Mouse (Mus musculus) gastrocnemius, adult 2 months (tissue): ENCODE data around the gene Smtnl1. TPM values are rescaled to one million over a fixed set of nuclear protein-coding genes. Genes with fewer than 3 reads are reported as not detected.
"Not testable (repeated sequence)": the region's sequence is repeated elsewhere in the genome, so short reads cannot be mapped to it uniquely, and the experiment has no call there.

ENCODE experiments used
- DNase-seq: peaks from one replicate; pipeline ENCODE4 v3.0.0; 2022
- H3K27ac ChIP-seq: fragments of 200-600 bp; 2 replicates; pipeline ENCODE4 v1.8.1; 2022; ENCODE audit warnings: mild to moderate bottlenecking
- H3K4me3 ChIP-seq: fragments of 200-600 bp; 2 replicates; pipeline ENCODE4 v1.8.1; 2022; ENCODE audit warnings: mild to moderate bottlenecking, moderate library complexity
- CTCF ChIP-seq: fragments of 200-600 bp; IDR thresholded peaks from 2 replicates; pipeline ENCODE4 v1.8.1; 2022; ENCODE audit warnings: antibody characterized with exemption, mild to moderate bottlenecking, moderate library complexity
- intact Hi-C: fragments of 180-260 bp; cut with DNase I; formaldehyde crosslinking; loops from one replicate; pipeline ENCODE4 v1.15.1; 2025
- total RNA-seq, 2 experiments: library from RNA; stranded (reverse); gene quantifications; 2 replicates each; pipeline ENCODE4 v1.2.3; 2021

The Smtnl1 gene
- total RNA-seq, 2 experiments from 2014 or later = 53.0 to 125 TPM

- peak overlapping the region; percentile 46 for H3K4me3 ChIP-seq
- peak; percentile 96 for TF ChIP-seq CTCF
- peak; percentile 91 for DNase-seq
- intact Hi-C loops = loop anchor here (1.0 to 5.0 kb wide), 3 partner anchors 23 to 58 kb away; no protein-coding TSS in a partner anchor
- peak overlapping the region; percentile 88 for H3K27ac ChIP-seq
Measured at GRCm38 (mm10) chr2:84831666-84832391, 9.4 kb upstream of the Smtnl1 start.

GRCm38 (mm10) chr2:84827283-84827920, 5.0 kb upstream of the Smtnl1 start:
- TF ChIP-seq CTCF = no peak
- intact Hi-C loops = no loop called here
- DNase-seq = no peak
- peak overlapping the region; percentile 91 for H3K27ac ChIP-seq
- peak overlapping the region; percentile 79 for H3K4me3 ChIP-seq

GRCm38 (mm10) chr2:84826488-84827282, 4.2 kb upstream of the Smtnl1 start, which contains the start of gene Timm10:
Gene Timm10 (plus strand): TSS chr2:84826997.
- TF ChIP-seq CTCF = no peak
- DNase-seq = peak; percentile 89
- H3K27ac ChIP-seq = peak within 1 kb of the TSS; percentile 91
- peak within 1 kb of the TSS; percentile 79 for H3K4me3 ChIP-seq
- intact Hi-C loops = no loop called here

GRCm38 (mm10) chr2:84823237-84823636, 785 bp upstream of the Smtnl1 start:
- H3K27ac ChIP-seq = peak overlapping the region; percentile 90; the same call in 1 of the 2 replicates
- DNase-seq = no peak
- no peak overlapping the region for H3K4me3 ChIP-seq
- no peak for TF ChIP-seq CTCF
- intact Hi-C loops = no loop called here

- no peak for TF ChIP-seq CTCF
- H3K27ac ChIP-seq = peak overlapping the region; percentile 90
- peak; percentile 45 for DNase-seq
- intact Hi-C loops = no loop called here
- H3K4me3 ChIP-seq = peak overlapping the region; percentile 60
Measured at GRCm38 (mm10) chr2:84819861-84820260, 2.6 kb downstream of the Smtnl1 start.

GRCm38 (mm10) chr2:84812676-84813075, 9.8 kb downstream of the Smtnl1 start:
- no peak for TF ChIP-seq CTCF
- Histone ChIP-seq H3K27ac (no peak overlapping the region), H3K4me3 (no peak overlapping the region)
- intact Hi-C loops = loop anchor here (5.0 kb wide), 1 partner anchor 140 kb away; the partner anchor contains the start of gene Selenoh
- DNase-seq = no peak

GRCm38 (mm10) chr2:84811880-84812279, 10.6 kb downstream of the Smtnl1 start:
- Histone ChIP-seq H3K27ac (no peak overlapping the region), H3K4me3 (no peak overlapping the region)
- DNase-seq = no peak
- no peak for TF ChIP-seq CTCF
- intact Hi-C loops = loop anchor here (5.0 kb wide), 1 partner anchor 140 kb away; the partner anchor contains the start of gene Selenoh

GRCm38 (mm10) chr2:84810886-84811577, 11.4 kb downstream of the Smtnl1 start:
- Histone ChIP-seq H3K4me3 (peak overlapping the region; percentile 71), H3K27ac (peak overlapping the region; percentile 58)
- peak; percentile 88 for DNase-seq
- intact Hi-C loops = loop anchor here (5.0 kb wide), 1 partner anchor 139 kb away; the partner anchor contains the start of gene Selenoh
- peak; percentile 92 for TF ChIP-seq CTCF

GRCm38 (mm10) chr2:84810526-84810885, 11.9 kb downstream of the Smtnl1 start:
- peak overlapping the region; percentile 71 for H3K4me3 ChIP-seq
- H3K27ac ChIP-seq = peak overlapping the region; percentile 58
- DNase-seq = no peak
- intact Hi-C loops = loop anchor here (5.0 kb wide), 1 partner anchor 138 kb away; the partner anchor contains the start of gene Selenoh
- no peak for TF ChIP-seq CTCF

GRCm38 (mm10) chr2:84809330-84809729, 13.1 kb downstream of the Smtnl1 start:
- no peak for DNase-seq
- H3K4me3 ChIP-seq = no peak overlapping the region
- H3K27ac ChIP-seq = no peak overlapping the region
- intact Hi-C loops = no loop called here
- no peak for TF ChIP-seq CTCF

GRCm38 (mm10) chr2:84806546-84806945, 15.9 kb downstream of the Smtnl1 start:
- intact Hi-C loops = no loop called here
- TF ChIP-seq CTCF = no peak
- DNase-seq = no peak
- Histone ChIP-seq H3K4me3 (no peak overlapping the region), H3K27ac (no peak overlapping the region)

GRCm38 (mm10) chr2:84803963-84804362, 18.5 kb downstream of the Smtnl1 start:
- Histone ChIP-seq H3K4me3 (no peak overlapping the region), H3K27ac (no peak overlapping the region)
- no peak for TF ChIP-seq CTCF
- DNase-seq = no peak
- intact Hi-C loops = no loop called here

GRCm38 (mm10) chr2:84801223-84801622, 21.2 kb downstream of the Smtnl1 start:
- H3K4me3 ChIP-seq, DNase-seq, intact Hi-C loops, H3K27ac ChIP-seq: not testable (repeated sequence)
